Mouse (Mus musculus) erythroblast, embryonic 14.5 days (primary cell): ENCODE results near the gene Jam2.

ENCODE experiments used
- GATA1 ChIP-seq: IDR thresholded peaks from 2 replicates; pipeline ENCODE4 v1.6.1; 2012; ENCODE audit warnings: low read length, inconsistent platforms, mixed read lengths
- TAL1 ChIP-seq: IDR thresholded peaks from 3 replicates; pipeline ENCODE4 v1.6.1; 2012; ENCODE audit warnings: low read length, inconsistent platforms, mixed read lengths

DNA sequence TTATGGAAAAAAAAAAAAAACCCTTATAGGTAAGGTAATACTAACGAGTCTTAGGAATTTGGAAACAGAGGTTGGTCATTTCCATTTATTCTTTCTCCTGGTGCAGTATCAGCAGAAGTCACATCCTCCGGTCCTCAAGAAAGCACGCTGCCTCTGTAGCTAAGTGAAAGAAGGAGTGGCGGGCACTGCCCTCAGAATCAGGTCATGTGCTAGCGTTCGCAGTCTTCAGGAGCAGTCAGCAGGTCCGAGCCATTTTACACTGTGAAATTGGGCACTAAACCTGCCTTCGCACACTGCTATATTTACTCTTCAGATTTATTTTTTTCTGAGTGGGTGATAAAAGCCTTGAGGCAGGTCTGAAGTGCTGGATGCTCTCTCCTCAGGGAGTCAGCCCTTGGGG, 39.9 kb downstream of the Jam2 start:
- TF ChIP-seq TAL1 (no peak), GATA1 (no peak)
